Mouse (Mus musculus) liver, embryonic 16.5 days (tissue): Measurements from ENCODE around the gene Pla2r1. TPM values are rescaled to one million over a fixed set of nuclear protein-coding genes. Genes with fewer than 3 reads are reported as not detected.

Experiments used
- ATAC-seq: fragments of 200-750 bp; cut with Nextera tagmentation; 2 replicates; pipeline ENCODE4 v1.8.0; 2017; ENCODE audit warnings: low read depth, mild to moderate bottlenecking, moderate number of reproducible peaks, moderate library complexity
- H3K27ac ChIP-seq: fragments of 300-500 bp; sonication (generic); 2 replicates; pipeline ENCODE4 v1.5.1; 2014; ENCODE audit warnings: mild to moderate bottlenecking, low read length
- H3K27me3 ChIP-seq: fragments of 300-500 bp; sonication (generic); 2 replicates; pipeline ENCODE4 v1.6.1; 2014; ENCODE audit warnings: low read depth, low read length, mixed read lengths; ENCODE audit not compliant: control insufficient read depth, insufficient read depth
- H3K36me3 ChIP-seq: fragments of 300-500 bp; sonication (generic); 2 replicates; pipeline ENCODE4 v1.6.1; 2014; ENCODE audit warnings: mild to moderate bottlenecking; ENCODE audit not compliant: control insufficient read depth, insufficient read depth
- H3K4me1 ChIP-seq: fragments of 300-500 bp; sonication (generic); 2 replicates; pipeline ENCODE4 v1.6.1; 2014; ENCODE audit warnings: low read depth, low read length, mixed read lengths; ENCODE audit not compliant: control insufficient read depth
- H3K4me2 ChIP-seq: fragments of 300-500 bp; sonication (generic); 2 replicates; pipeline ENCODE4 v1.6.1; 2014; ENCODE audit warnings: low read depth, low read length, mixed read lengths
- H3K4me3 ChIP-seq: fragments of 300-500 bp; sonication (generic); 2 replicates; pipeline ENCODE4 v1.5.1; 2014; ENCODE audit warnings: low read depth, mild to moderate bottlenecking, low read length
- H3K9ac ChIP-seq: fragments of 300-500 bp; sonication (generic); 2 replicates; pipeline ENCODE4 v1.6.1; 2014; ENCODE audit warnings: low read depth, low read length
- H3K9me3 ChIP-seq: fragments of 300-500 bp; sonication (generic); replicated peaks from 2 replicates; pipeline ENCODE4 v1.6.1; 2016; ENCODE audit warnings: low read length; ENCODE audit not compliant: control insufficient read depth
- WGBS: fragments of 180-500 bp; shearing (Covaris S2); extraction: QIAGEN DNeasy Blood & Tissue Kit; methylation state at CpG from one replicate; pipeline ENCODE4 v1.1.7; 2014; ENCODE audit not compliant: insufficient replicate concordance; 5-methylcytosine and 5-hydroxymethylcytosine counted together
- polyA plus RNA-seq: library from polyadenylated mRNA; unstranded; fragments of >200 nt; fragmentation: Nextera tagmentation; extraction: Ambion mirVana; gene quantifications from 2 replicates; pipeline ENCODE4 v1.2.1, GENCODE M21; 2015

Gene Pla2r1
- polyA plus RNA-seq, 1 experiment from 2014 or later, result 0.53 TPM

DNA sequence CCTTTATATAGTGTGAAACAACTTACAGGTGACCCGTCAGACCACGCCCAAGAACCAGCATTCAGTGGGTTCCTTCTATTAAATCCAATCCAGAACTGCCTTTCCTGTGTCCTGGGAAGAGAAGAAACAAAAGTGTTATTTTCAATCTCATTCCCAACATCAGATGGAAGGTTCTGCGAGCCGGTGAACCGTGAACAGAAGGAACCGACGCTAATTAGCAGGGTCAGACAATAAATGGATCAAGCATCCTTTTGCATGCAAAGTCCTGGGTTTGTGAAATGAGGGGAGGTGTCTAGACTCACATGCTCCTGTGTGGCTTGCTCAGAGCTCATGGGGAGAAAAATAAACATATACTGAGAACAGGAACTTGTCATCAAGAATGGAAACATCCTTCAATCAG is 100.7 kb downstream of the Pla2r1 start:
- no peak for ATAC-seq
- Histone ChIP-seq H3K27ac (no peak overlapping the region), H3K4me2 (no peak overlapping the region), H3K27me3 (no peaks in the 10 kb centered on the region), H3K4me1 (no peaks in the 10 kb centered on the region), H3K36me3 (no peaks in the 10 kb centered on the region), H3K4me3 (no peak overlapping the region), H3K9ac (no peak overlapping the region), H3K9me3 (no peaks in the 10 kb centered on the region)
- 76% methylated on average over 7 of the region's 7 CpGs for WGBS

DNA sequence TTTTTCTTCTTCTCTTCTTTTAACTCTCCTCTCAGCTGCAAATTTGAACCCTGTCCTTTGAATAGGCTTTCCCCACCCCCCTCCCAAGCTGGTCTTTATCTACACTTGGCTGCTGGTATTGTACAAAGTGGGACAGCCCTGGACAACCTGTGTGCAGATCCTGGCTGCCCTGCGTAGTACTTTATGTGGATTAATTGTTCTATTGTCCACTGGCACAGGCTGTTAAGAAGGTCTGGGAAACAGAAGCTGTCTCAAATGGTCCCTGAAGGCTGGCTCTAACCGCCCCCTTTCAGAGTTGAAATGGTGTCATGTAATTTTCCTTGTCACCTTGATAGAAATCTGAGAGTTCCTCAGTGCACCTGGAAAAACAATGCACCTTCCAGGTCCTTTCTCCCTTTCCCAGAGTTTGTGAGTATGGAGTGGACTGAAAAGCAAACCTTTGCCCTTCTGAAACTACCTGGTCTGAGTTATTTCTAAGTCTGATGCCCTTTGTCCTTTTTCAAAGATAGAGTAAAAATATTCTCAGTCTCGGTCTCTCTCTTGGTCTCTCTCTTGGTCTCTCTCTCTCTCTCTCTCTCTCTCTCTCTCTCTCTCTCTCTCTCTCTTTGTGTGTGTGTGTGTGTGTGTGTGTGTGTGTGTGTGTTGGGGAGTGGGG is 101.9 kb downstream of the Pla2r1 start:
- H3K4me2 ChIP-seq, result no peak overlapping the region
- H3K27ac ChIP-seq, result no peak overlapping the region
- H3K27me3 ChIP-seq, result no peaks in the 10 kb centered on the region
- no peak overlapping the region for H3K9ac ChIP-seq
- no peaks in the 10 kb centered on the region for H3K9me3 ChIP-seq
- no peak for ATAC-seq
- H3K36me3 ChIP-seq, result no peaks in the 10 kb centered on the region
- H3K4me3 ChIP-seq, result no peak overlapping the region
- H3K4me1 ChIP-seq, result no peaks in the 10 kb centered on the region
- WGBS, result 61% methylated on average over 3 of the region's 3 CpGs

DNA sequence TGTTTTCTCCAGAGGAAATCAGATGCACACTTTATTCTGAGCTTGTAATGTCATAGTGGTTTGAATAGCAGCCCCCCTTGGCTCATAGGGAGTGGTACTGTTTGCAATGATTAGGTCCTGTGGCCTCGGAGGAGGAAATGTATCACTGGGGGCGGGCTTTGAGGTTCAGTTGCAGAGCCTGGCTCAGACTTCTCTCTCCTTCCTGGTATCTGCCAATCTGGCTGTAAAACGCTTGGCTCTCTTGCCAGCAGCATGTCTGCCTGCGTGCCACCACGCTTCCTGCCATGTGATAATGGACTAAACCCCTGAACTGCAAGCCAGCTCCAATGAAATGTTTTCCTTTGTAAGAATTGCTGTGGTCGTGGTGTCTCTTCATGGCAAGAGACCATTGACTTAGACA is 103.4 kb downstream of the Pla2r1 start:
- Histone ChIP-seq H3K27me3 (no peaks in the 10 kb centered on the region), H3K4me1 (no peaks in the 10 kb centered on the region), H3K36me3 (no peaks in the 10 kb centered on the region), H3K4me2 (no peak overlapping the region), H3K27ac (no peak overlapping the region), H3K9ac (no peak overlapping the region), H3K9me3 (no peaks in the 10 kb centered on the region), H3K4me3 (no peak overlapping the region)
- WGBS, result 18% methylated on average over 6 of the region's 6 CpGs
- ATAC-seq, result no peak

DNA sequence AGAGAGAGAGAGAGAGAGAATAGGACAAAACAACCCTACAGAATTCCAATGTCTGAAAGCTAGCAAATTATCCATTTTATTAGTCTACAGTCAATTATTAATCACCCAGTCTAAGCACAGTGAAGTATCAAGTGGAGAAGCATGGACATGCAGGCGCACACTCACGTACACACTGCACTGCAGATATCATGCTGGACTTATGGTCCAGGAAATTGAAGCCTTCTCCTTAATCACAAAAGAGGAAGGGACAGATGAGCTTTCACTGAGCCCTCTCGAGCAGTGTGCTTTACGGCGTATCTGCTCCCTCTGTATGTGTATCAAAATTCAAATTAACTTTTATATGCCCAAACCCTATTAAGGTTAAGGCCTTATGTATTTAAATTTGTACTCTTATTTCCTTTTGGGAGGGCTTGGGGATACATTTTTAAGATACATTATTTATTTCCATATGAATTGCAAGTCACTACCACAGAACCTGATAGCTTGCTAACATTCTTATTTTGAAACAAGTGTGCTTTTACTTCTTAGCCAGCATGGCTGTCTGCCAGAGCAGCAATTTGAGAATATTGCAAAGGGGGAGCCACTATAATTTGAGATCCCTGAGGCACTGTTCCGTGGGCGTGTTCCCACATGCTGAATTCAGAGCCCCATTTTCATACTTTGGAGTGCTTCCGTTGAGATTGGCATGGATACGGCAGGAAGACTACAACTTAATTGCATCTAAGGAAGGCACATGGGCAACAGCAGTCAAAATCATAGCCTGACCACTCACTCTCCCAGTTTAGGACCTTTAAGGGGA is 108.2 kb downstream of the Pla2r1 start:
- Histone ChIP-seq H3K4me3 (no peak overlapping the region), H3K4me2 (no peak overlapping the region), H3K36me3 (no peaks in the 10 kb centered on the region), H3K9me3 (no peaks in the 10 kb centered on the region), H3K27ac (no peak overlapping the region), H3K27me3 (no peaks in the 10 kb centered on the region), H3K4me1 (no peaks in the 10 kb centered on the region), H3K9ac (no peak overlapping the region)
- ATAC-seq, result no peak
- WGBS, result 54% methylated on average over 9 of the region's 9 CpGs

DNA sequence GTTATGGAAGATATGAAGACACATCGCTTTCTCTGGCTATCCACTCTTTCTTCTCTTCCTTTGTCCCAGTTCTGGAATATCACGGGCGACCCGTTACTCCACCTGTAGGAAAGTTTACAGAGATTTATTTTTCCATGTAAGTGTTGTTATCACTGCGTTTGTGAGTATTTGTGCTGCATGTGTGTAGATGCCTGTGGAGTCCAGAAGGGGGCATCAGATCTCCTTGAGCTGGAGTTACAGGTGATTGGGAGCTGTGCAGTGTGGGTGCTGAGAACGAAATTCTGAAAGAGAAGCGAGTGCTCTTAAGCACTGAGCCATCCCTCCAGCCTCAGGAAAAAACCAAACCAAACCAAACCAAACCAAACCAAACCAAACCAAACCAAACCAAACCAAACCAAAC is 109.8 kb downstream of the Pla2r1 start:
- H3K4me2 ChIP-seq, result no peak overlapping the region
- no peak for ATAC-seq
- no peak overlapping the region for H3K9ac ChIP-seq
- H3K27ac ChIP-seq, result no peak overlapping the region
- H3K4me1 ChIP-seq, result no peaks in the 10 kb centered on the region
- no peaks in the 10 kb centered on the region for H3K27me3 ChIP-seq
- WGBS, result 70% methylated on average over 7 of the region's 7 CpGs
- no peaks in the 10 kb centered on the region for H3K9me3 ChIP-seq
- H3K36me3 ChIP-seq, result no peaks in the 10 kb centered on the region
- no peak overlapping the region for H3K4me3 ChIP-seq

DNA sequence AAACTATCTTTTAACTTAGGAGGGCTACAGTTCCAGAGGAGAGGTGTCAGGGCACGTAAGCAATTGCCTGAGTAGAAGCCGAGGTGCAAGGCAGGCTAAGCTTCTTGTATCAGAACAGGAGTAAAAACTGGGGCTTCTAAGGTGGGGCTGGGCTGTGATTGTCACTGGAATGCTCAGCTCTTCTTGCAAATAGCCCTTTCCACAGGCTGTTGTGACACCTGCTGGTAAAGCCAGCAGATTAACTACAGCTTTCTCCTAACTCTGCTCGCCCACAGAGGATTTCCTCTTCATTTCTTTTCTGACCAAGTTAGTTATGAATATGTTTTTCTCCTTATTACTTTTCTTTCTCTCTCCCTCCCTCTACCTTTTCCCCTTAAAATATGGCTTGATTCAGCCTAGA is 111.2 kb downstream of the Pla2r1 start:
- H3K4me2 ChIP-seq, result no peak overlapping the region
- no peaks in the 10 kb centered on the region for H3K9me3 ChIP-seq
- no peaks in the 10 kb centered on the region for H3K36me3 ChIP-seq
- no peak overlapping the region for H3K4me3 ChIP-seq
- H3K4me1 ChIP-seq, result no peaks in the 10 kb centered on the region
- H3K27me3 ChIP-seq, result no peaks in the 10 kb centered on the region
- H3K27ac ChIP-seq, result no peak overlapping the region
- 24% methylated on average over 3 of the region's 3 CpGs for WGBS
- no peak for ATAC-seq
- no peak overlapping the region for H3K9ac ChIP-seq

DNA sequence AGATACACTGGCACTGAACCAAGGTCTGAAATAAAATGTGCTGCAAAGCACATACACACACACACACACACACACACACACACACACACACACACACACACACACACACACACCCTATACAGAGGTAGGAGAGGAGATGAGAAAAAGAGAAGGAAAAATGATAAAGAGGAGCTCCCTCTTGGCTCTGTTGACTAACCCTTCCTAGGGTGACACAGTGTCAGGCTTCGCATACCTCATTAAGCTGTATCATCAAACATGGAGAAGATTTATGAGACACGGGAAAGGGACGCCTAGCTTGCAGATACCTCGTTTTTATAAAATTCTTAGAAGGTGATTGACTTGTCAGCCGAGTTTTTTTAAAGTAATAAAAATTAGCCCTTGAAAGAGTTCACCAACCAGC is 116.3 kb downstream of the Pla2r1 start:
- H3K9ac ChIP-seq, result no peak overlapping the region
- H3K36me3 ChIP-seq, result no peaks in the 10 kb centered on the region
- 55% methylated on average over 5 of the region's 5 CpGs for WGBS
- no peaks in the 10 kb centered on the region for H3K4me1 ChIP-seq
- no peaks in the 10 kb centered on the region for H3K9me3 ChIP-seq
- no peak overlapping the region for H3K27ac ChIP-seq
- H3K4me2 ChIP-seq, result no peak overlapping the region
- no peak overlapping the region for H3K4me3 ChIP-seq
- ATAC-seq, result no peak
- no peaks in the 10 kb centered on the region for H3K27me3 ChIP-seq

DNA sequence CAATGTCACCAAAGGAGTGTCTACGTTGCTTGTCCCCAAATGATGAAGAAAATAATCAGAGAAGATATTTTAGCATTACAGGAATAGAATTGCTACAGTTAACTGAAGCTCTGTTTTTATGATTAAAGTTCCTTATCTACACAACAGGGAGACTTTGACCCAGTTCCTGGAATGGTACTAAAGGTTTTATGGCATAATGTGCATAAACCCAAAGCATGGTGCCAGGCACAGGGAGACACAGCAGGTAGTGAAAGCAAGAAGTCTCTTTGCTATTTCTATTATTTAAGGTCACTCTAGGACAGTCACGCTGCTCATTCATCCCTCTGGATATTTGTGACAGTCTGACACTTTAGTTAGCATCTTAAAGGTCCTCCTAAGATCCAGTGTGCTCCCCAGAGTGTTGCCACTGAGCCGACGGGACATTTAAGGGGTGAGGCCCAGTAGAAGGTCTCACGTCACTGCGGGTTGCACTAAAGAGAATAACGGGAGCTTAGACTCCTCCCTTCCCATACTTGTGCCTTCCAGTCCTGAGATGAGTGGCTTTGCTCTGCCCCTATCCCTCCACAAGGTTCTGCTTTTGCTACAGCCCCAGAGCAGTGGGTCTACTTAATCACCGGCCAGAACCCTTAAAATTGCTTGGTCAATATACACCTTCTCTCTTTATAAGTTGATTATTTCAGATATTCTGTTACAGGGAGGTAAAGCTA is 122.6 kb downstream of the Pla2r1 start:
- ATAC-seq, result no peak
- Histone ChIP-seq H3K4me1 (no peaks in the 10 kb centered on the region), H3K27ac (no peak overlapping the region), H3K9me3 (no peaks in the 10 kb centered on the region), H3K36me3 (no peaks in the 10 kb centered on the region), H3K4me2 (no peak overlapping the region), H3K4me3 (no peak overlapping the region), H3K9ac (no peak overlapping the region), H3K27me3 (no peaks in the 10 kb centered on the region)
- 49% methylated on average over 8 of the region's 8 CpGs for WGBS

DNA sequence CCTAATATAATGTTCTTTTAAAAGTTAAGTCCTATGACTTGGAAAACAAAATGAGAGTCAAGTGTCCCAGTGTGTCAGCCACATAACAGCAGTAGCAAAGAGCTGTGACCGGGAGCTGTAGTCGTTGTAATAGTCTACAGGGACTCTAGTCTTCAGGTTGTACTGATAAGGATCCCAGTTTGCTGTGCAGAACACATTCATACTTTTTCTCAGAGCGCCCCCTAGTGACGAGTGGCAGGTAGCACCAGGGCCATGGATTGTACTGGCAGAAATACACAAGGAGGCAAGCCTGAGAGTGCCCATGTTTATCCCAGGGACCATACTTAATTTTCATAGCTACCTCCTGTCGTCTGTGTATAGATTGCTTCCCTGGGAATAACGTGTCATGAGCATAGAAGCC is 135.0 kb downstream of the Pla2r1 start:
- Histone ChIP-seq H3K4me2 (no peak overlapping the region), H3K27me3 (no peaks in the 10 kb centered on the region), H3K9ac (no peak overlapping the region), H3K4me1 (no peaks in the 10 kb centered on the region), H3K27ac (no peak overlapping the region), H3K36me3 (no peaks in the 10 kb centered on the region), H3K4me3 (no peak overlapping the region), H3K9me3 (no peaks in the 10 kb centered on the region)
- WGBS, result under 1% methylated on average over 6 of the region's 6 CpGs
- ATAC-seq, result peak; percentile 78
